Mouse (Mus musculus) G1E-ER4 (cell line): ENCODE data around the gene Dnah17. TPM values are rescaled to one million over a fixed set of nuclear protein-coding genes. Genes with fewer than 3 reads are reported as not detected.

ENCODE experiments used
- GATA1 ChIP-seq: IDR thresholded peaks from one replicate; pipeline ENCODE4 v1.8.0; 2012; ENCODE audit warnings: low read length, inconsistent platforms
- polyA plus RNA-seq: library from polyadenylated mRNA; stranded (reverse); fragments of >175 nt; gene quantifications from 2 replicates; pipeline ENCODE4 v1.2.3, GENCODE M21; 2012

Dnah17 gene
- polyA plus RNA-seq, 1 experiment = not detected

GRCm38 (mm10) chr11:118121592-118121991 lies 8.8 kb downstream of the Dnah17 start:
- TF ChIP-seq GATA1 = no peak

- TF ChIP-seq GATA1 = no peak
These were observed 11.7 kb downstream of the Dnah17 start for GRCm38 (mm10) chr11:118118777-118119176.

GRCm38 (mm10) chr11:118114581-118115110 lies 15.8 kb downstream of the Dnah17 start:
- no peak for TF ChIP-seq GATA1

GRCm38 (mm10) chr11:118113516-118114205 lies 16.8 kb downstream of the Dnah17 start:
- TF ChIP-seq GATA1 = no peak

GRCm38 (mm10) chr11:118104001-118104400 lies 26.4 kb downstream of the Dnah17 start:
- TF ChIP-seq GATA1 = no peak

- TF ChIP-seq GATA1 = no peak
These were observed 27.1 kb downstream of the Dnah17 start for GRCm38 (mm10) chr11:118103383-118103782.

GRCm38 (mm10) chr11:118102838-118103237 lies 27.6 kb downstream of the Dnah17 start:
- no peak for TF ChIP-seq GATA1

GRCm38 (mm10) chr11:118101133-118101532 lies 29.3 kb downstream of the Dnah17 start:
- TF ChIP-seq GATA1 = no peak

- no peak for TF ChIP-seq GATA1
These were observed 33.7 kb downstream of the Dnah17 start for GRCm38 (mm10) chr11:118096736-118097135.

- no peak for TF ChIP-seq GATA1
These were observed 35.4 kb downstream of the Dnah17 start for GRCm38 (mm10) chr11:118095004-118095403.

- TF ChIP-seq GATA1 = no peak
These were observed 39.3 kb downstream of the Dnah17 start for GRCm38 (mm10) chr11:118091002-118091670.

- TF ChIP-seq GATA1 = no peak
These were observed 41.5 kb downstream of the Dnah17 start for GRCm38 (mm10) chr11:118088896-118089295.

- TF ChIP-seq GATA1 = no peak
These were observed 44.5 kb downstream of the Dnah17 start for GRCm38 (mm10) chr11:118085961-118086360.

GRCm38 (mm10) chr11:118085176-118085575 lies 45.3 kb downstream of the Dnah17 start:
- TF ChIP-seq GATA1 = no peak

- no peak for TF ChIP-seq GATA1
These were observed 46.2 kb downstream of the Dnah17 start for GRCm38 (mm10) chr11:118084266-118084665.

GRCm38 (mm10) chr11:118083811-118084210 lies 46.6 kb downstream of the Dnah17 start:
- no peak for TF ChIP-seq GATA1

GRCm38 (mm10) chr11:118082294-118082693 lies 48.1 kb downstream of the Dnah17 start:
- TF ChIP-seq GATA1 = no peak
